ENCODE assay signal across 15 mouse cellular contexts in the genomic region with DNA sequence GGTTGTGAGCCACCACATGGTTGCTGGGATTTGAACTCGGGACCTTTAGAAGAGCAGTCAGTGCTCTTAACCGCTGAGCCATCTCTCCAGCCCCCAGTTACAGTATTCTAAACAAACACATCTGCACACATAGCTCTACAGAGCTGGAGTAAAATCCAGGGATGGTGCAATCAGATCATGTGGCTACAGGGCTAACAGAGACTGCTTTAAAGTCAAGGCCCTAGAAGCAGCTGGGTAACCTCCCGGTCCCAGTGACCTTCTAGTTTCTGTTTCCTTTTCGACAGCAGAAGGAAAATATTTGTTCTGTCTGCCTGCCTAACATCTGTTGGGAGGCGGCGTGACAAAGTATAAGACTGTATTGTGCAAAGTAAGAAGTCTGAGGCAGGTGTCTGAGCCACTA. TPM values are rescaled to one million over a fixed set of nuclear protein-coding genes. Genes with fewer than 3 reads are reported as not detected.
DNase-seq lines count a peak whose midpoint lies in the region; ATAC-seq lines count a peak whose summit lies in the region.
"Had no signal": no experiment of that assay in that cellular context is flagged by ENCODE, and none has a peak within 500 bp of the region (broad histone marks: within the 10 kb centered on the region; RNA-seq: fewer than 3 reads in every experiment).

No protein-coding gene starts in this region.

- ATAC-seq in intestine, embryonic 15.5 days, result peak; percentile 32

- H3K4me3 ChIP-seq in intestine, embryonic 15.5 days (replicated peaks), result no peak overlapping the region
- H3K4me3 ChIP-seq: forebrain, embryonic 12.5 days; heart, embryonic 15.5 days; midbrain, embryonic 10.5 days had no signal

- H3K27me3 ChIP-seq in intestine, embryonic 15.5 days (replicated peaks), result no peaks in the 10 kb centered on the region
- H3K27me3 ChIP-seq: forebrain, embryonic 12.5 days; heart, embryonic 15.5 days had no signal

- 60% methylated on average over 6 of the region's 6 CpGs for WGBS in intestine, embryonic 15.5 days

- no peak overlapping the region for H3K9ac ChIP-seq in intestine, embryonic 15.5 days
- H3K9ac ChIP-seq: forebrain, embryonic 12.5 days; heart, embryonic 15.5 days had no signal

- intact Hi-C loops in heart, postnatal 25 days (cut with DNase I), result no loop called here

- 0 out of 2 replicates have a peak, but pooled peaks cover 3% of the 10 kb centered on the region for H3K36me3 ChIP-seq in intestine, embryonic 15.5 days
- H3K36me3 ChIP-seq: forebrain, embryonic 12.5 days; midbrain, embryonic 10.5 days had no signal

- no peaks in the 10 kb centered on the region for H3K9me3 ChIP-seq in intestine, embryonic 15.5 days
- H3K9me3 ChIP-seq: forebrain, embryonic 12.5 days; heart, embryonic 15.5 days; midbrain, embryonic 10.5 days had no signal

- no peak overlapping the region for H3K4me2 ChIP-seq in intestine, embryonic 15.5 days (replicated peaks)
- H3K4me2 ChIP-seq: forebrain, embryonic 12.5 days; heart, embryonic 15.5 days had no signal

- H3K27ac ChIP-seq in intestine, embryonic 15.5 days, result no peak overlapping the region
- H3K27ac ChIP-seq: forebrain, embryonic 12.5 days; heart, embryonic 15.5 days; midbrain, embryonic 10.5 days had no signal

- peaks cover 9% of the 10 kb centered on the region for H3K4me1 ChIP-seq in intestine, embryonic 15.5 days (replicated peaks)
- H3K4me1 ChIP-seq: forebrain, embryonic 12.5 days had no signal

- peak; percentile 97 for DNase-seq in heart, adult 11 months
- DNase-seq in heart, postnatal 25 days (ENCODE audit: low spot score), result no peak
- DNase-seq in ovary, postnatal 36 days (ENCODE audit: low spot score), result peak; percentile 39
- DNase-seq in ovary, postnatal 14 days (ENCODE audit: low spot score), result no peak
- DNase-seq in yolk sac, embryonic 10.5 days (ENCODE audit: low spot score), result peak; percentile 80
- DNase-seq in cerebellum, postnatal 4 days (ENCODE audit: low spot score in 2 of 2), result no peak
- DNase-seq in urinary bladder, postnatal 25 days (ENCODE audit: low spot score), result no peak
- DNase-seq: cerebellum, postnatal 10 days; kidney, postnatal 25 days; left cerebral cortex, postnatal 4 days had no signal

RNA-seq across cellular contexts. Expression of gene Zc3hav1, which starts 16.5 kb away (rescaled TPM):
- total RNA-seq in heart, postnatal 25 days (2021), result 10 to 100 TPM; 12.6 to 15.3 TPM
- polyA plus RNA-seq in intestine, embryonic 15.5 days (2015; fragmentation: Nextera tagmentation; extraction: Ambion mirVana), result 13.9 and 15.2 TPM in 2 replicates

RNA-seq across cellular contexts. Expression of gene Zc3hav1l, which starts 38.9 kb away (rescaled TPM):
- 1 to 10 TPM; 1.6 to 2.4 TPM for total RNA-seq in heart, postnatal 25 days (2021)
- 8.3 and 9.0 TPM in 2 replicates for polyA plus RNA-seq in intestine, embryonic 15.5 days (2015; fragmentation: Nextera tagmentation; extraction: Ambion mirVana)

RNA-seq across cellular contexts. Expression of gene Ttc26, which starts 43.3 kb away (rescaled TPM):
- total RNA-seq in heart, postnatal 25 days (2021), result 1 to 10 TPM; 2.2 to 2.5 TPM
- polyA plus RNA-seq in intestine, embryonic 15.5 days (2015; fragmentation: Nextera tagmentation; extraction: Ambion mirVana), result 3.8 and 4.0 TPM in 2 replicates
- total RNA-seq: neutrophil, adult 5-6 weeks had no signal

Comparison
In these comparisons a context has a peak if more than half of its experiments do, and no peak if none do; other contexts are left out.
1. DNase-seq: peak in heart, adult 11 months (single experiment), ovary, postnatal 36 days (single experiment) and yolk sac, embryonic 10.5 days (single experiment); none in heart, postnatal 25 days (single experiment), ovary, postnatal 14 days (single experiment), cerebellum, postnatal 4 days (0 of 2) and urinary bladder, postnatal 25 days (single experiment).